Mouse (Mus musculus) heart, adult 8-10 months (tissue): ENCODE data around the gene Hoxb9. TPM values are rescaled to one million over a fixed set of nuclear protein-coding genes. Genes with fewer than 3 reads are reported as not detected.

Experiments
- DNase-seq: peaks from one replicate; pipeline ENCODE4 v3.0.0; 2022; ENCODE audit warnings: low spot score
- total RNA-seq, 4 experiments: library from RNA; stranded (reverse); gene quantifications; 2 replicates each; pipeline ENCODE4 v1.2.4; 2022

The Hoxb9 gene
- total RNA-seq, 4 experiments from 2014 or later, result not detected

- DNase-seq, result no peak
Measured at GRCm38 (mm10) chr11:96298895-96299667, 27.8 kb downstream of the Hoxb9 start.

DNA sequence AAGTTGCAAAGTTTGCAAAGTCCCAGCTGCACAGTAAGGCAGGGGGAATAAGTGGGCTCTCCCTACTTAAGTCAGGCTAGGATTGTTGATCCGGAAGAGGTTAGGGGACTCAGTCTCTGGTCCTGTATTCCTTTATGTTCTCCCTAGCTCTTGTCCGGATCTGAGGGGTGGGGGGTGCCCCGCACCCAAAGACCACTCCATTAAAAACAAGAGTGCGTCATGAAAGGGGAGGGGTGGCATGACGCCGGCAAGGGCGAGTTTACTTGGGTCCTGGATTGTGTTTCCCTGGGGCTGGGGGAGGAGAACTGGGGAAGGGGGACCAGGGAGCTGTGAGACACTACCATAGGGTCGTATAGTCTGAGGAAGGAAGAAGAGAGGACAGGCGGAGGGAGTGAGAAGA, 28.5 kb downstream of the Hoxb9 start:
- no peak for DNase-seq

DNA sequence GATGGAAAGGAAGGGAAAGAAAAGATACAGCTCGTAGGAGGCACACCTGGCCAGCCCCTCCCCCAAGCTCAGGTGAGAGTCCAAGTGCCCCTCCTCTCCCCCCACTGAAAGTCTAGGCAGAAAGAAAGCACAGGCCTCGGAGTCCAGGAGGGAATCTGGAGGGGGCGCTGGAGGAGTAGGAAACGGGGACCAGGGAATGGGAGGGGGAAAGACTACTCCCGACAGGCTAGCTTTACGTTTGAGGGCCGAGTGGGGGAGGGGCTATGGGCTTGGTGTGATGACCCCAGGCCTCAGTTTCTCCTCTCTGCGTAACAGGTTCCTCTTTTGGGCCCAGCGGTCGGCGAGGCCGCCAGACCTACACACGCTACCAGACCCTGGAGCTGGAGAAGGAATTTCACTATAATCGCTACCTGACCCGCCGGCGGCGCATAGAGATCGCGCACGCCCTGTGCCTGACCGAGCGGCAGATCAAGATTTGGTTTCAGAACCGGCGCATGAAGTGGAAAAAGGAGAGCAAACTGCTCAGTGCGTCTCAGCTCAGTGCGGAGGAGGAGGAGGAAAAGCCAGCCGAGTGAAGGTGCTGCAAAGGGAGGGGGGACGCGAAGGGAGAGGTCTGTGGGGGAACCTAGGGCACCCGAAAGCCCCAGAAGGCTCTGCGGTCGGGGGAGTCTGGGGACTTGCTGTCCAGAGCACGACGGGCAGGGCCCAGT, 29.3 kb downstream of the Hoxb9 start:
- DNase-seq, result no peak

- DNase-seq, result no peak
Measured at GRCm38 (mm10) chr11:96301064-96301431, 29.8 kb downstream of the Hoxb9 start.

DNA sequence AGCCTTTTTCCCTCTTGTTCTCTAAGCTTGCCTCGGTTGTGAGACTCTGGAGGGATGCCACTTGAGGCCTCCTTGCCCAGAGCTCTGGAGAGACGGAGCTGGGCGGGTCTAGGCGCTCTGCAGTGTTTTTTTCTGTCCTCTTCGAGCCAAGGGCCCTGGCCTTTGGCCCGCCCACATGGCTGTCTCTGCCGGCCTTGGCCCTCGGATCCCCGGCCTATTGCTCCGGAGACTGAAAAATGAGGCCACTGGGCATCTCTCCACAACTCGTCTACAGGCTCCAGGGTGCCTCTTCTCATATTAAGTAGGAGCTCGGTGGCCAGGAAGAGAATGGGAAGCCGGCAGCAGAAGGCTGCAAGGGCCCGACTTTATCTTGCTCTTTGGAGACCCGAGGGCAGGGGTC, 30.6 kb downstream of the Hoxb9 start:
- DNase-seq, result no peak

- DNase-seq, result no peak
Measured at GRCm38 (mm10) chr11:96302381-96303150, 31.3 kb downstream of the Hoxb9 start.

DNA sequence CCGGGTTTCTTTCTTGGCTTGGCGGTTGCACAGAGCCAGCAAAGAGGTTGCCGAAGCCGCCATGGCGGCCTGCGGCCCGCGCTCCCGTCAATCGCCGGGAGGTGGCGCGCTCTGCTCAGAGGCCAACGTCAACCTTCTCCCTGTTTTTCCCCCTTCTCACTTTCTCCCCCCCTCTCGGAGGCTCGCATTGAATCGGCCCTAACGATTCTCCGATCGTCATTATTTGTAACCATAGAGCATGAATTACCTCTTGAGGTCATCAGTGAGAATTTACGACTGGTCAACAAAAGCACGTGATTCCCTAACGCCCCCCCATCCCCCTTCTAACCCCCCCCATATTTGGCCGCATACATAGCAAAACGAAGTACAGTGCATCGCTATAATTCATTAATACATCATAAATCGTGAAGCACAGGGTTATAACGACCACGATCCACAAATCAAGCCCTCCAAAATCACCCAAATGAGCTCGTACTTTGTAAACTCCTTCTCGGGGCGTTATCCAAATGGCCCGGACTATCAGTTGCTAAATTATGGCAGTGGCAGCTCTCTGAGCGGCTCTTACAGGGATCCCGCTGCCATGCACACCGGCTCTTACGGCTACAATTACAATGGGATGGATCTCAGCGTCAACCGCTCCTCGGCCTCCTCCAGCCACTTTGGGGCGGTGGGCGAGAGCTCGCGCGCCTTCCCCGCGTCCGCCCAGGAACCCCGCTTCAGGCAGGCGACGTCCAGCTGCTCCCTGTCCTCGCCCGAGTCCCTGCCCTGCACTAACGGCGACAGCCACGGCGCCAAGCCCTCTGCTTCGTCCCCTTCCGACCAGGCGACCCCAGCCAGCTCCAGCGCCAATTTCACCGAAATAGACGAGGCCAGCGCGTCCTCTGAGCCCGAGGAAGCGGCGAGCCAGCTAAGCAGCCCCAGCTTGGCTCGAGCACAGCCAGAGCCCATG, 32.2 kb downstream of the Hoxb9 start, which contains the start of gene Hoxb5:
Hoxb5 (plus strand) TSS at position 186 of the 949 bp plus-strand sequence.
- no peak for DNase-seq

DNA sequence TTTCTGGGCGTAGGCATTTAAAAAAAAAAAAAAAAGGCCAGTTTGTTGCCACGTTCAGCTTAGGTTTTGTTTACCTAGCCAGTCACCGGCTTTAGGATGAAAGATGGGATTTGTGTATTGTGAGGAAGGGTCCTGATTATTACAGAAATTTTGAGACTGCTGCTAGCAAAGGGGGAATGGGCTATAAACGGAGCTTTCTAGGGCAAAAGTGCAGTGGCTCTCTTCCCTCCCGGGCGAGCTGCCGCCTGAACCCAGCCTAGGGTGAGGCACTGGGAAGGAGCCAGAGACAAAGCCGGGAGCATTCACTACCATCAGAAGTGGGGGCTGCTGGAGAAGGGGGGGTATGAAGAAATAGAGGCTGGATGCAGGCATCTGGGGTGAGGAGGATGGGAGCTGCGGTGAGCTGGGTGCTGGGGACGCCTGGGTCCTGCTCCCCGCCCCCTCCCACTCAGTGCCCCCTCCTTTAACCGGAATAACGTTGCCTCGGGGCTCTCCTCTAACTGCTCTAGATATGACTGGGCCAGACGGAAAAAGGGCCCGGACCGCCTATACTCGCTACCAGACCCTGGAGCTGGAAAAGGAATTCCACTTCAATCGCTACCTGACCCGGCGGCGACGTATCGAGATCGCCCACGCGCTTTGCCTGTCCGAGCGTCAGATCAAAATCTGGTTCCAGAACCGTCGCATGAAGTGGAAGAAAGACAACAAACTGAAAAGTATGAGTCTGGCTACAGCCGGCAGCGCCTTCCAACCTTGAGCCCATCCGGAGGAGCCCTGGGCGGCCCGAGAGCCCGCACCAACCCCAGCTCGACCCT, 33.3 kb downstream of the Hoxb9 start:
- DNase-seq, result no peak

GRCm38 (mm10) chr11:96305505-96306182, 34.4 kb downstream of the Hoxb9 start:
- DNase-seq, result no peak

DNA sequence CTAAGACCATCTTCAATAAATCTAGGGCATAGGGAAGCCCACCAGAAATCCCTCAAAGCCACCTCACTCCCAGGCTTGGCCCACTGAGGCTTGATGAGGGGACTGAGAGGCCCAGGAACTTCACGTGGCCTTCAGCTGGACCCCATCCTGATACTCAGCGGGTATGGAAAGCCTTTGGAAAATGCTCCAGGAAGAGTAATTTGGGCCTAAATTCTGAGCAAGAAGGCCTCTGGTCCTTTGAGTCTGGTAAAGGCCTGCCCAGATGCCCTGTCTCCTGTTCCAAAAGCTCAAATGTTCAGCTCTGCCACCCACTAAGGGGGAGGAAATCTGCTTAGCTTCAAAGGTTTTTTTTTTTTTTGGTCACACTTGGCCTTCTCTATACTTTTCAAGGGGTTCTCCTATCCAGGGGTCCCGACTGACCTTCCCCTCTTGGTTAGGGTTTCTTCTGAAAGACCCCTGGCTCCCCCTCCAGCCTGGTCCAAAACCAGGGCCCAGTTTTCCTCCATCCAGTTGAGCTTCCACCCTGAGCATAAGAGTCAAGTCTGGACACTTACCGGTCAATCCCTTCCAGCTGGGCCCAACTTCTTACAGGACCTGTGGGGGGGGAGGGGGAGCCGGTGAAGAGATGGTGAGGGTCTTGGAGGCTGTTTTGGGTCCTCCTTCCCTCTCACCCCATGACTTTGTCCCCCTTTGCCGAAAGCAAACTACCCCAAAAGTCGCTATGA, 35.1 kb downstream of the Hoxb9 start:
- DNase-seq, result no peak

- no peak for DNase-seq
Measured at GRCm38 (mm10) chr11:96306908-96307269, 35.6 kb downstream of the Hoxb9 start.

- no peak for DNase-seq
Measured at GRCm38 (mm10) chr11:96308763-96309162, 37.5 kb downstream of the Hoxb9 start.

DNA sequence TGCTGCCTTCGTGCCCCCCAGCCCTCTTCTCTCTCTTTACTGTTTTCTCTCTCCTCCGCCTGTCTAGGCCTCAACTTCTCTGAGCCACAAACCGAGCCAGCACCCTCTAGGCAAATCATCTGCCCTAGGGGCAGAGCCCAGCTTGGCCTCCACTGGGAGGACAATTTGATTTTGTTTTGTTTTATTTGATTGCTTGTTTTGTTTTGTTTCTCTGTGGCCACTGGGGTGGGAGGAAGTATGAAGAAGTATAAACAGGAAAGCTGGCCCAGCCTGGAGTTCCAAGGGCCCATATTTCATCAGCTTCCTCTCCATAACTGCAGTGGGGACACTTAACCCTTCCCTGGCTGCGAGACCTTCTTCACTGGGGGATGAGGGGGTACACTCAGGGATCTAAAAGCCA, 38.0 kb downstream of the Hoxb9 start:
- no peak for DNase-seq

DNA sequence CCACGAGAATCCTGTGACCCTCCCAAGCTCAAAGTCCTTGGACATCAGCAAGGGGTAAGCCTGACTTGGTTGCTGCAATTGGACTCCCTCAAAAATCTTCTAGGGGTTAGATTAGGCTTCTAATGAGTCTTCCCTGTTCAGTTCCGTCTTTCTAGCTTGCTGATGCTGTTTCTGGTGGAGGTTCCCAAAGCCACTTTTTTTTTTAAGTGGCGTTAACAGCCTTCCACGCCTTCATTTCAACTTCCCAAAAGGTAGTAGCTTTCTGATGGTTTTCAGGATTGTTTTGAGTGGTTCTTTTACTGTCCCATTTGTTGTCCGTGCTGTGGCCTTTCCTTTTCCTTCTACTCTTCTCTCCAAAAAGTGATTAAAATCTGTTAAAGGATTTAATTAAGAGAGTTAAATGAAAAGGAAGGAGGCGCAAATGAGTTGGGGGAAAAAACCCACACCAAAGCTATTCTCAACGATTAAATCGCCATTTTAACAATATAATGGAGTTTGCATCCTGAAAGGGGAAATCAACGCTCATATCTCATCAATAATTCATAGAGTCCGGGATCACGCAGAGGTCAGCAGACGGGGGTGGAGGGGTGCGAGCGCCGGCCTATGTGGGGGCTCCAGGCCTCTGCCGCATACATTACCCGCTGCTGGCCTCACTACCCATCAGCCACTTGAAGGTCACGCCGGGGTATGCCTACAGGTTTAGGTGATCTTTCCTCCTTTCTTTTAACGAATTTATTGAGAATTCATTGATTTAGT, 39.1 kb downstream of the Hoxb9 start:
- DNase-seq, result no peak

- DNase-seq, result no peak
Measured at GRCm38 (mm10) chr11:96311097-96311496, 39.8 kb downstream of the Hoxb9 start.

GRCm38 (mm10) chr11:96311520-96312417, 40.5 kb downstream of the Hoxb9 start:
- peak; percentile 50 for DNase-seq

DNA sequence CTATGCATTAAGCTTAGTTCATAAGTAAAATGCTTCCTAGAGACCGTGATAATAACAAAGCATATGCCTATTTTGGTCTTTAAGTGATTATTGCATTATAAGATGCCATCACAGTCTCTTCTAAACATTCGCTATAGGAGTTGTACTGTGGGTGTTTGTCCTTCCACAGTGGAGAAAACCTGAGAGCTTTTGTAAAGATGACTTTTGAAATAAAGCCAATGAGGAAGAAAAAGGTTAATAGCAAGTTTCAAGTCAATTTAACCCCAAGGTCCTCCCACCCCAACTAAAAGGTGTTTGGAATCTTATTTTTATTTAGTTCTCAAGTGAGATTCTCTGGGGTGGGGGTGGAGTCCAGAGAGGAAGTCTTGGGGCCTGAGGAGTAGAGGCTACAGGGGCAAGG, 41.9 kb downstream of the Hoxb9 start:
- no peak for DNase-seq
